Mouse (Mus musculus): ENCODE results near the gene Adssl1. TPM values are rescaled to one million over a fixed set of nuclear protein-coding genes. Genes with fewer than 3 reads are reported as not detected.

Gene Adssl1
- total and polyA plus RNA-seq, 3 experiments: 58.2 to 63.9 TPM; not detected in 1

DNA sequence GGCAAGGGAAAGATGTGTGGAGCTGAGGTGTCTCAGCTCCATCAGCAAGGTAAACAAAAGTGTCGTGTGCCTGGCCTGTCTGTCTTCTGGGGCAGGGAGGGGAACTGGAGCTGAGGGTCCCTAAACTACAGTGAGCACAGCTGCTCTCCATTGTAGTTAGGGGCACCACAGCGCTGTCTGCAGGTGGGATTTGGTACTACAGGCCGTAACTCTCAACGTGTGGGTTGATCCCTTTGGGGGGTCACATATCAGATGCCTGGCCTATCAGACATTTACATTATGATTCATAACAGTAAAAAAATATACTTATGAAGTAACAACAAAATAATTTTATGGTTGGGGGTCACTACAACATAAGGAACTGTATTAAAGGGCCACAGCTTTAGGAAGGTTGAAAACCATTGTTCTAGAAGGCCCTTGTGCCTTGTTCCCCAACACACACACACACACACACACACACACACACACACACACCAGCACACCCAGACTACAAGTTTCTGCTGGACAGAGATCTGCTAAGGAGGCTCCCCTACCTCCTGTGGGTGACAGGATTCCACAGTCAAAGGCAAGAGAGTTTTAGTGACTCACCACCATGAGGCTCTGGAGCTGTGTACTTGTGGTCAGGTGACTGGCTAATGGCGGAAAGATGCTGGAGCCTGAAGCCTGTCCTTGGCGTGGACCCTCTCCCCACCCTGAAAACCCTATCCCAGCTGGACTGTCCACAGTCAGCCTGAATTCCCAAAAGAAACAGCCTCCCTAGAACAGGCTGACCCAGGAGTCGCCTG, 7.4 kb downstream of the Adssl1 start:
- TF ChIP-seq GATA1 (IDR thresholded peaks at IDR 0.05; ENCODE audit: low read depth, low read length) (peak; percentile 58), MYB (IDR thresholded peaks at IDR 0.05; ENCODE audit: low read depth, low read length) (no peak)
- H3K4me1 ChIP-seq (ENCODE audit: control insufficient read depth in 1 of 2, insufficient read depth in 2 of 2, low read length in 2 of 2): peaks cover 35 to 46% of the 10 kb centered on the region in 2 experiments
- H3K27me3 ChIP-seq (ENCODE audit: control insufficient read depth in 1 of 2, insufficient read depth in 2 of 2, low read length in 2 of 2): no peaks in the 10 kb centered on the region
- peak; percentile 91 for DNase-seq (ENCODE audit: low read depth, low spot score)
- no peaks in the 10 kb centered on the region; the same call in 1 of the 2 replicates for H3K79me2 ChIP-seq (ENCODE audit: control insufficient read depth, insufficient read depth, low read length, poor library complexity)
- H3K4me3 ChIP-seq (ENCODE audit: control insufficient read depth in 1 of 2, insufficient read depth in 1 of 2, low read depth in 2 of 2, low read length in 2 of 2): no peak overlapping the region
- H3K27ac ChIP-seq (ENCODE audit: control insufficient read depth, low read depth, low read length): peak overlapping the region; percentile 71
- H3K9ac ChIP-seq (ENCODE audit: control insufficient read depth, low read depth, low read length, poor library complexity, severe bottlenecking): peak overlapping the region; percentile 51
- no peaks in the 10 kb centered on the region for H3K9me3 ChIP-seq (replicated peaks; ENCODE audit: insufficient read depth, low read length)
- H3K36me3 ChIP-seq (ENCODE audit: control insufficient read depth in 1 of 2, insufficient read depth in 2 of 2, low read length in 2 of 2): peaks cover 0 to 29% of the 10 kb centered on the region in 2 experiments; a peak in 2 of 4 replicates

- peaks cover 0 to 32% of the 10 kb centered on the region in 2 experiments; a peak in 2 of 4 replicates for H3K36me3 ChIP-seq (ENCODE audit: control insufficient read depth in 1 of 2, insufficient read depth in 2 of 2, low read length in 2 of 2)
- H3K9me3 ChIP-seq (replicated peaks; ENCODE audit: insufficient read depth, low read length): no peaks in the 10 kb centered on the region
- TF ChIP-seq ELF1 (IDR thresholded peaks at IDR 0.05; ENCODE audit: low read depth, low read length): no peak
- no peak for TF ChIP-seq POLR2A (IDR thresholded peaks at IDR 0.05; ENCODE audit: control insufficient read depth in 1 of 2, insufficient read depth in 1 of 2, low read depth in 1 of 2, low read length in 2 of 2, poor library complexity in 1 of 2)
- no peak for TF ChIP-seq MAFK (IDR thresholded peaks at IDR 0.05; ENCODE audit: borderline replicate concordance, low read depth, low read length)
- no peak for TF ChIP-seq RCOR1 (IDR thresholded peaks at IDR 0.05; ENCODE audit: low read depth, low read length)
- no peak for TF ChIP-seq NELFE (IDR thresholded peaks at IDR 0.05; ENCODE audit: low read depth, low read length)
- TF ChIP-seq POLR2AphosphoS2 (IDR thresholded peaks at IDR 0.05; ENCODE audit: low read length): no peak
- no peak for TF ChIP-seq TCF12 (IDR thresholded peaks at IDR 0.05; ENCODE audit: low read depth, low read length)
- no peak for TF ChIP-seq ZC3H11A (IDR thresholded peaks at IDR 0.05; ENCODE audit: low read depth, low read length)
- TF ChIP-seq CHD1 (IDR thresholded peaks at IDR 0.05; ENCODE audit: low read depth, low read length): no peak
- TF ChIP-seq ZNF384 (IDR thresholded peaks at IDR 0.05; ENCODE audit: low read depth, low read length): no peak
- no peaks in the 10 kb centered on the region for H3K27me3 ChIP-seq (ENCODE audit: control insufficient read depth in 1 of 2, insufficient read depth in 2 of 2, low read length in 2 of 2)
- H3K4me1 ChIP-seq (ENCODE audit: control insufficient read depth in 1 of 2, insufficient read depth in 2 of 2, low read length in 2 of 2): peaks cover 34 to 53% of the 10 kb centered on the region in 2 experiments
- peak overlapping the region; percentile 51 for H3K9ac ChIP-seq (ENCODE audit: control insufficient read depth, low read depth, low read length, poor library complexity, severe bottlenecking)
- no peaks in the 10 kb centered on the region; the same call in 1 of the 2 replicates for H3K79me2 ChIP-seq (ENCODE audit: control insufficient read depth, insufficient read depth, low read length, poor library complexity)
- DNase-seq (ENCODE audit: low read depth, low spot score): peak; percentile 84
- peak overlapping the region; percentile 11 to 20 for H3K4me3 ChIP-seq (ENCODE audit: control insufficient read depth in 1 of 2, insufficient read depth in 1 of 2, low read depth in 2 of 2, low read length in 2 of 2)
- peak overlapping the region; percentile 71 for H3K27ac ChIP-seq (ENCODE audit: control insufficient read depth, low read depth, low read length)
Measured at GRCm38 (mm10) chr12:112628197-112628596, 8.4 kb downstream of the Adssl1 start.
